Mouse (Mus musculus) kidney, embryonic 14.5 days (tissue): ENCODE results near the gene Sall2. TPM values are rescaled to one million over a fixed set of nuclear protein-coding genes. Genes with fewer than 3 reads are reported as not detected.

Experiments
- ATAC-seq: fragments of 200-750 bp; cut with Nextera tagmentation; 2 replicates; pipeline ENCODE4 v1.8.0; 2017; ENCODE audit warnings: moderate number of reproducible peaks, mild to moderate bottlenecking, moderate TSS enrichment, moderate library complexity; ENCODE audit not compliant: low FRiP score, low TSS enrichment
- H3K27ac ChIP-seq: fragments of 300-500 bp; sonication (generic); 2 replicates; pipeline ENCODE4 v1.5.1; 2014; ENCODE audit warnings: low read depth, mild to moderate bottlenecking, low read length, moderate library complexity, mixed read lengths
- H3K27me3 ChIP-seq: fragments of 300-500 bp; sonication (generic); 2 replicates; pipeline ENCODE4 v1.6.1; 2014; ENCODE audit warnings: mild to moderate bottlenecking, low read length; ENCODE audit not compliant: control insufficient read depth, insufficient read depth
- H3K36me3 ChIP-seq: fragments of 300-500 bp; sonication (generic); 2 replicates; pipeline ENCODE4 v1.6.1; 2014; ENCODE audit warnings: low read length, mixed read lengths; ENCODE audit not compliant: control insufficient read depth, insufficient read depth
- H3K4me1 ChIP-seq: fragments of 300-500 bp; sonication (generic); 2 replicates; pipeline ENCODE4 v1.6.1; 2014; ENCODE audit warnings: low read length, mixed read lengths; ENCODE audit not compliant: control insufficient read depth, insufficient read depth
- H3K4me2 ChIP-seq: fragments of 300-500 bp; sonication (generic); replicated peaks from 2 replicates; pipeline ENCODE4 v1.6.1; 2014; ENCODE audit warnings: low read depth, mild to moderate bottlenecking, low read length
- H3K4me3 ChIP-seq: fragments of 300-500 bp; sonication (generic); 2 replicates; pipeline ENCODE4 v1.5.1; 2014; ENCODE audit warnings: mild to moderate bottlenecking, low read length
- H3K9ac ChIP-seq: fragments of 300-500 bp; sonication (generic); 2 replicates; pipeline ENCODE4 v1.6.1; 2014; ENCODE audit warnings: low read depth, mild to moderate bottlenecking, low read length, moderate library complexity
- H3K9me3 ChIP-seq: fragments of 300-500 bp; sonication (generic); 2 replicates; pipeline ENCODE4 v1.6.1; 2016; ENCODE audit warnings: low read length; ENCODE audit not compliant: control insufficient read depth
- WGBS: fragments of 180-500 bp; shearing (Covaris S2); extraction: QIAGEN DNeasy Blood & Tissue Kit; methylation state at CpG from one replicate; pipeline ENCODE4 v1.1.7; 2014; 5-methylcytosine and 5-hydroxymethylcytosine counted together
- polyA plus RNA-seq: library from polyadenylated mRNA; unstranded; fragments of >200 nt; fragmentation: Nextera tagmentation; extraction: Ambion mirVana; gene quantifications from 2 replicates; pipeline ENCODE4 v1.2.1, GENCODE M21; 2014

The Sall2 gene
- 20.4 and 46.2 TPM in 2 replicates for polyA plus RNA-seq

- Histone ChIP-seq H3K36me3 (no peaks in the 10 kb centered on the region), H3K4me3 (peak within 1 kb of the TSS; percentile 46), H3K4me1 (no peaks in the 10 kb centered on the region), H3K27me3 (peaks cover 10% of the 10 kb centered on the region; the same call in 1 of the 2 replicates), H3K9ac (peak within 1 kb of the TSS; percentile 51), H3K9me3 (no peaks in the 10 kb centered on the region), H3K4me2 (peak within 1 kb of the TSS; percentile 81), H3K27ac (no peak within 1 kb of the TSS)
- 2% methylated on average over 26 of the region's 26 CpGs for WGBS
- peak; percentile 69 for ATAC-seq
Measured at GRCm38 (mm10) chr14:52327910-52328812, at the start of gene Sall2. Gene Sall2 (minus strand): TSS chr14:52328762.

- WGBS, result 87% methylated on average over 3 of the region's 3 CpGs
- H3K27me3 ChIP-seq, result no peaks in the 10 kb centered on the region
- H3K4me3 ChIP-seq, result no peak overlapping the region
- no peaks in the 10 kb centered on the region for H3K36me3 ChIP-seq
- no peaks in the 10 kb centered on the region for H3K4me1 ChIP-seq
- ATAC-seq, result no peak
- H3K27ac ChIP-seq, result no peak overlapping the region
- no peak overlapping the region for H3K9ac ChIP-seq
- no peaks in the 10 kb centered on the region for H3K9me3 ChIP-seq
- no peak overlapping the region for H3K4me2 ChIP-seq
Measured at GRCm38 (mm10) chr14:52368741-52369140, 40.2 kb upstream of the Sall2 start.

- Histone ChIP-seq H3K27me3 (no peaks in the 10 kb centered on the region), H3K4me1 (no peaks in the 10 kb centered on the region), H3K9me3 (no peaks in the 10 kb centered on the region), H3K9ac (no peak within 1 kb of the TSS), H3K36me3 (no peaks in the 10 kb centered on the region), H3K27ac (no peak within 1 kb of the TSS), H3K4me2 (no peak within 1 kb of the TSS), H3K4me3 (no peak within 1 kb of the TSS)
- 76% methylated on average over 4 of the region's 4 CpGs for WGBS
- no peak for ATAC-seq
Measured at GRCm38 (mm10) chr14:52356308-52356707, 27.7 kb upstream of the Sall2 start, which contains the start of gene Olfr1513. Gene Olfr1513 (minus strand): TSS chr14:52356408.

- 76% methylated on average over 6 of the region's 6 CpGs for WGBS
- Histone ChIP-seq H3K9me3 (no peaks in the 10 kb centered on the region), H3K4me1 (no peaks in the 10 kb centered on the region), H3K4me2 (no peak overlapping the region), H3K4me3 (no peak overlapping the region), H3K27me3 (no peaks in the 10 kb centered on the region), H3K27ac (no peak overlapping the region), H3K36me3 (no peaks in the 10 kb centered on the region), H3K9ac (no peak overlapping the region)
- ATAC-seq, result no peak
Measured at GRCm38 (mm10) chr14:52339512-52339852, 10.9 kb upstream of the Sall2 start.

GRCm38 (mm10) chr14:52338751-52339511, 10.4 kb upstream of the Sall2 start:
- Histone ChIP-seq H3K4me1 (no peaks in the 10 kb centered on the region), H3K9me3 (no peaks in the 10 kb centered on the region), H3K4me2 (peak overlapping the region; percentile 33), H3K27ac (no peak overlapping the region), H3K27me3 (no peaks in the 10 kb centered on the region), H3K4me3 (peak overlapping the region; percentile 11; the same call in 1 of the 2 replicates), H3K9ac (no peak overlapping the region; the same call in 1 of the 2 replicates), H3K36me3 (no peaks in the 10 kb centered on the region)
- peak; percentile 74; the same call in 1 of the 2 replicates for ATAC-seq
- 27% methylated on average over 21 of the region's 21 CpGs for WGBS

GRCm38 (mm10) chr14:52332171-52332570, 3.6 kb upstream of the Sall2 start:
- Histone ChIP-seq H3K9me3 (no peaks in the 10 kb centered on the region), H3K9ac (no peak overlapping the region), H3K27ac (no peak overlapping the region), H3K27me3 (peaks cover 4% of the 10 kb centered on the region; the same call in 1 of the 2 replicates), H3K4me2 (no peak overlapping the region), H3K4me1 (no peaks in the 10 kb centered on the region), H3K4me3 (no peak overlapping the region), H3K36me3 (no peaks in the 10 kb centered on the region)
- 96% methylated on average over 2 of the region's 3 CpGs for WGBS
- no peak for ATAC-seq

GRCm38 (mm10) chr14:52331069-52331750, 2.6 kb upstream of the Sall2 start:
- H3K9me3 ChIP-seq, result no peaks in the 10 kb centered on the region
- H3K9ac ChIP-seq, result no peak overlapping the region
- H3K4me3 ChIP-seq, result no peak overlapping the region
- no peak overlapping the region for H3K27ac ChIP-seq
- ATAC-seq, result no peak
- 23% methylated on average over 4 of the region's 4 CpGs for WGBS
- peaks cover 10% of the 10 kb centered on the region; the same call in 1 of the 2 replicates for H3K27me3 ChIP-seq
- H3K4me2 ChIP-seq, result no peak overlapping the region
- no peaks in the 10 kb centered on the region for H3K4me1 ChIP-seq
- H3K36me3 ChIP-seq, result no peaks in the 10 kb centered on the region

- Histone ChIP-seq H3K4me2 (peak overlapping the region; percentile 81), H3K9ac (peak overlapping the region; percentile 51; the same call in 1 of the 2 replicates), H3K27ac (no peak overlapping the region), H3K27me3 (peaks cover 10% of the 10 kb centered on the region; the same call in 1 of the 2 replicates), H3K4me1 (no peaks in the 10 kb centered on the region), H3K4me3 (peak overlapping the region; percentile 46), H3K36me3 (no peaks in the 10 kb centered on the region), H3K9me3 (no peaks in the 10 kb centered on the region)
- 0 out of 2 replicates have a peak, but pooled peaks have one; percentile 20 for ATAC-seq
- WGBS, result 5% methylated on average over 14 of the region's 14 CpGs
Measured at GRCm38 (mm10) chr14:52327375-52327901, 1.1 kb downstream of the Sall2 start.
